Mouse (Mus musculus): ENCODE results near the gene Rxrb.

The Rxrb gene

DNA sequence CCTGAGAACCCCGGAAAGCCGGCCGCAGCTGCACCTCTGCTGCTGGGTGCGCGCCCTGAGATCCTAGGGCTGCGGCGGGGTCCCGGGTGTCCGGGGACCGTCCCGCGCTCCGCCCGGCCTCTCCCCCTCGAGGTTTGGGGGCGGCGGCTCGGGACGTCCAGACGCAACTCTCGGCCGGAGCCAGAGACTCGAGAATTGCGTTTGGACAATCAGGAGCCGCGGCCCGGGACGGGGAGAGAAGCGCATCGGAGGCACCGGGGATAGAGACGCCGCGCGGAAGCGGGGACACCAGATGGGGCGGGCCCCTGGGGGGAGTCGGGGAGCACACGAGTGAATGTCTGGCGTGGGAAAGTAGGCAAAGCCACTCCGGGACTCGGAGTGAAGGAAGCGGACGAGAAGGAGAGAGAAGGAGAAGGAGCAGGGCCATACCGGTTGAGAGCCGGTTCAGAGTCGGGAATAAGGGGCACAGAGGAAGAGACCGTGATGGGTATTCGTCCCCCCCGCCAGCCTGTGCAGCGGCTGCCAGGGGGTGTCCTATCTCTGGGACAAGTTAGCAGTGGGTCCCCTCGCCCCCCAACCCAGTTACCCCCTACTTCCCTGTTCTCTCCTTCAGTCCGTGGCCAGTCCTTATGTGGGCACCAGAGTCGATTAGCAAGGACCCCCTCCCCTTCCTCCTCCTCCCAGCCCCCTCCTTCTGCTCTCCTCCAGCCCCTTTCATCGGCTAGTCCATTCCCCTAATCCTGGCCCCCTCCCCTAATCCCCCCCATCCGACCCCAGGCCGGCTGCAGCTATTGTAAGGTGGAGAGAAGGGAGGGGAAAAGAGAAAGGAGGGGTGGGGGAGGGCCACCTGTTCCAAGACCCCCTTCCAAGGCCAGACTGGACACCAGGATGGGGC lies 6.5 kb upstream of the Rxrb start:
- no peak for DNase-seq (ENCODE audit: extremely low read depth, insufficient read length, low spot score)

DNA sequence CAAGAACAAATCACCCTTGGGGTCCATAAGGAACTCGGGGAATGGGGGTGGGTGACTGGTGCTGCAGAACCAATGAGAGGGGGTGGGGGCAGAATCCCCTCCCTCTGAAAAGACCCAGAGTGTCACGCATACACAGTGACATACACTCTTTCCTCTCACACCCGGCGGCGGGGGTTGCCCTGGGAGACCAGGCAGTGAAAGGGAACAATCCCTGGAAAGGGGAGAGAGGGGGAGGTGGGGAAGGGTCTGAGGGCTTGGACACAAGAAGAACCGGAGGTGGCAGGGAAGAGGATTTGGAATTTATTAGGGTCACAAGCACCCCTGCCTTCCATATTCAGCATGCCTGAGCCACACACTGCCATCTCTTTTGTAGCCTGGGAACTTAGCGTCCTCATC lies 5.9 kb upstream of the Rxrb start:
- DNase-seq (ENCODE audit: extremely low read depth, insufficient read length, low spot score): peak; percentile 15

DNA sequence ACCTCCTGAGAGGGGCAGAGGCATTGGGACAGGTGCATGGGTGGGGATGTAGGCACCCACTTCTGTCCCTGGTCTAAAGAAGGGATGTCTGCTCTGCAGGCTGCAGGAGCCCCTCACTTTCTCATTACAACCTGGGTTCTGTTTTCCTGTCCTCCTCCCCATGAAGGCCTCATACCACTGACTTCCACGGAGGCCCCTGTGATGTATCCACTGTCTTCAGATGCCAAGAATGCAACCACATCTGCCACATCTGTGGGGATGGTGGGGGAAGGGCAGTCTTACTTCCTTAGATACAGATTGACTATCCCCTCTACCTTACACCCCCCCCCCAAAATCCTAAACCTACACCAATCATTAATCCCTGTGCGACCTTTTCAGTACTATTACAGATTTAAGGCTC lies 5.4 kb upstream of the Rxrb start:
- DNase-seq (ENCODE audit: extremely low read depth, insufficient read length, low spot score): peak; percentile 23

DNA sequence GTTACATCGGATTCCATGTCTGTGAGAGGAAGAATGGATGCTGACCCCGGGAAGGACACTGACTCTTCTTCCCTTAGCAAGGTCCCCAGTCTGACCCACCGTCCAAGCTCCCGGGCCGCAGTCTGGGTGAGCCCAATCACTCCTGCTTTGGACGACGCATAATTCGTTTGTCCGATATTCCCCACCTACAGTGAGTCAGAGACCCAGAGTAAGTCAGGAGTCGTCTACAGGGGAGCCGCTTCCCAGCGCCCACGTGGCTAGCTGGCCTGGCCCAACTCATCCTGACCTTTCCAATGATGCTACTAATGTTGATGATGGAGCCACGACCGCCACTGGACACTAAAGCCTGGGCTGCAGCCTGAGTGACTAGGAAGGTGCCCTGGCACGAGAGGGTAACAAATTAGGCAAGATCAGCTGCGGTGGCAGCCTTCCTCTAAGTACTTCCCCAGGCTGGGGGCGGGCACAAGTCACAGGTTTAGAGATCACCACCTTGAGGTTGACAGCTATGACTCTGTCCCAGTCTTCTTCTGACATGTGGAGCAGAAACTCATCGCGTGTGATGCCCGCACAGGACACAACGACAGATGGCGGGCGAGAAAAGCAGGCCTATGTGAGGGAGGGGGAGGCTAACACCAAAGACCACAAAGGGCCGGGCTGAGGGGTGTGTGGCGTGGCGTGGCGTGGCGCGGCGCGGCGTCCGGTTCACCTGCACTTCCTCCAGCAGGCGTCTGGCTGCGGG lies 4.5 kb upstream of the Rxrb start:
- DNase-seq (ENCODE audit: extremely low read depth, insufficient read length, low spot score): peak; percentile 35

DNA sequence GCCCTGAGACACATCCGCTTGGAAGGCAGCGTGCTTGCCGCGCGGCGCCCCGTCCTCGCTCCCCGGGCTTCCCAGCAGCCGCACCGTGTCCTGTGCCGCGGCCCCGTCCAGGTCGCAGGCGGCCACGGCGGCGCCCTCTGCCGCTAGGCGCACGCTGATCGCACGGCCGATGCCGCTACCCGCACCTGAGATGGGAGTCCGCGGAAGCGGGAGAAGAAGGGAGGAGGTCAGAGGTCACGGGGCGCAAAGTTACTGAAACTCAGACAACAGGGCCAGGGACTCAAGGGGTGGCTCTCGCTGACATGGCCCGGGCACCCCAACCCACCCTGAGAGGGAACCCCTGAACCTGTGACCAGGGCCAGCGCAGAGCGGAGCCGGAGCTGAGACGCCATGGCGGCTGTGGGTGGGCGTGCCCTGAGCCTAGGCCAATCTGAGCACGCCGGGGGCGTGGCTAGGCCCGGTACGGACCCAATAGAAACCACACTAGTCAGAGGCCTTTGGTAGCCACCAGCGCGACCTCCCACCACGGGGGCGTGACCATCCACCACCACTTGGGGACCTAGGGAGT lies 3.9 kb upstream of the Rxrb start, which contains the start of gene H2-Ke6:
Gene H2-Ke6 (minus strand): TSS at position 405 of the 568 bp plus-strand sequence.
- peak; percentile 32 for DNase-seq (ENCODE audit: extremely low read depth, insufficient read length, low spot score)

DNA sequence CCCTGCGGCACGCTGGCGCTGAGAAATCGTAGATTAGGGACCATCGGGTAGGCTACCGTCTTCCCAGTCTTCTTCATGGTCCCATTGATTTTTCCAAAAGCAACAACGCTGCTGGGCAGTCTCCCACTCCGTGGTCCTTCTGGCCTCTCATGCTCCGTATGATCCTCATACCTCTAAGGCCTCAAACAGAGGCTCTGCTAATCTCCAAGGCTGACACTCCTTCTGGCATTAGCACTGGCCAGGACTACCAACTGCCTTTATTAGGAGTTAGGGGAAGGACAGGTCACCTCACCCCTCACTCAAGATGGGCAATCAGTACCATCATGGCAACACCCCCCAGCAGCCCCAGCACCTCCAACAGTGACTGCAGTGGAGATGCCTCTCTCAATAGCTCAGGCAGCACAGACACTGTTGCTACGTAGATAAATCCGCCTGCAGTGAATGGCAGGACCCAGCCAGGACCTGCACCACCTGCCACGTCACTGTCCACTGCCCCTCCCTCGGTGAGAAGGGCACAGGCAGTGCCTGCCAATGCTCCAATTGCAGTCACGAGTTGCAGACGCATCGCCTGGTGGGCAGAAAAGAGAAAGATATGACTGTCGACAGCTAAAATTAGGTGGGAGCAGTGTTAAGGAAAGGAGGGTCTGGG lies 3.0 kb upstream of the Rxrb start:
- no peak for DNase-seq (ENCODE audit: extremely low read depth, insufficient read length, low spot score)

DNA sequence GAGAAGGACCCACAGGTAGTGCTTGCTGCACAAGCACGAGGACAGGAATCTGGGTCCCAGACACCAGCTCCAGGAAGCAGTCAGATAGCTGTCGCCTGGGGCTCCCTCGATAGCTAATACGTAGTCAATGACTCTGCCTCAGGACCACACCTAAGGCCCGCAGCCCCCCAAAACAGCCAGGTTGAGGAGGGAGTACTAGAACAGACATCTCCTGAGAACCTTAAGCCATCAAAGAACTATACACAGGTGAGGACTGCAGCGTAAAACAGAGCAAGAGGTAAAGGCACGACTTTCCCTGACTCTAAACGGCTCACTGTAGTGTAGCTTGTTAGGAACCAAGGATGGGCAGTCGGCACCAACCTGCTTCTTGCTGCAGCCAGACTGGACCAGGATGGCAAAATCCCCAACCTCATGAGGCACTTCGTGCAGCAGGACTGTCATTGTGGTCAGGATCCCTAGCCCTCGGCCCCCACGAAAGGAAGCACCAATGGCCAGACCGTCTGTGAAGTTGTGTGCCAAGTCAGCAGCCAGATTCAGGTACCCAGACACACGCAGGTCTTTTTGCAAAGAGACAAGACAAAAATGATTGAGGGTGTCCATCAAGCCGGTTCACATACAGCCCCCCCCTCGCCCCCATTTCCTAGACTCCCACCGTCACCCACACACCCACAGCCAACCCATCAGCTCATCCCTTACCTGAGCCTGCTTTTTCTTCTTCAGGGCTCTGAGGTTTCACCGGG lies 2.3 kb upstream of the Rxrb start:
- DNase-seq (ENCODE audit: extremely low read depth, insufficient read length, low spot score): no peak

DNA sequence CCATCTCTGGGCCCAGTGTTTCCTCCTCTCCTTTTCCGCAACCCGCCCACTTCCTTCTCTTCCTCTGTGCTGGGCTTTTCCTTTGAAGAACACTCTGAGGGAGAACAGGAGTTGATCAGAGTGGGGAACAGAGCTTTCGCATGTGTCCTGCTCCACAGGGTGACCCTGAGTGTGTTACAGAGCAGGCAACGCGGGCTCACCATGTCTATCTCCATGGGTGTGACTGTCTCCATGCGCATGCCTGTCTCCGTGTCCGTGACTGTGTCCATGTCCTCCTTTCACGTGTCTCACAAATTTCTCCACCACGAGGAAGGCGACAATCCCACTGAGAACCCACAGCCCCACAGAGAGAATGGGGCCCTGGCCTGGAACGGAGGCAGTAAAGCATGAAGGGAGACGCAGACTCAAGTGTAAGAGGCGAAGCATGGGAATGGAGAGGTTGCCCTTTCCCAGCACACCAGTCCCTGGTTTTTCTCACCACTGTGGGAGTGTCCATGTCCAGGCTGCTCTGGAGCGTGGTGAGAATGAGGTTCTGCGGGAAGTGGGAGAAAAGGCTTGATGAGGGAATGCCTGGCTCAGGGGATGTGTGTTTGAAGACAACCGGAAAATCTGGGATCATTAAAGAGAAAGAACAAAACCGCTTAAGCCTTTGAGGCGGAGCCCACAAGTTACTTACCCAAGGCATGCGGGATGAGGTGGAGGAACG lies 1.6 kb upstream of the Rxrb start:
- DNase-seq (ENCODE audit: extremely low read depth, insufficient read length, low spot score): no peak

DNA sequence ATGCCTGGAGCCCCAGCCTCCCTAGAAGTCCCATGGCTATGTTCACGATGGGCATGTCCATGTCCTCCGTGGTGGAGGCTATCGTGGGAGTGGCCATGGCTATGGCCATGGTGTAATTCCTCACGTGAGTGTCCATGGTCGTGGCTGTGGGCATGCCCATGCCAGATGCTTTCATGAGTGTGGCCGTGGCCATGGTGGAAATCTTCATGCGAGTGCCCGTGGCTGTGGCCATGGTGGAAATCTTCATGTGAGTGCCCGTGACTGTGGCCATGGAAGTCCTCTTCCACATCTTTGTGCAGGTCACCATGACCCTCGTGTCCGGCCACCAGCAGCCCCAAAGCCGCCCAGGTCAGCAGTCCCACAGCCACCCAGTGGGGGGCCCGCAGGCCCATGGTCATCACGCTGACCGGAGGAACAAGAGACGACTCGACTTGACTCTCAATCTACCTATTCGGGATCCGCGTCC lies 718 bp upstream of the Rxrb start:
- DNase-seq (ENCODE audit: extremely low read depth, insufficient read length, low spot score): no peak

DNA sequence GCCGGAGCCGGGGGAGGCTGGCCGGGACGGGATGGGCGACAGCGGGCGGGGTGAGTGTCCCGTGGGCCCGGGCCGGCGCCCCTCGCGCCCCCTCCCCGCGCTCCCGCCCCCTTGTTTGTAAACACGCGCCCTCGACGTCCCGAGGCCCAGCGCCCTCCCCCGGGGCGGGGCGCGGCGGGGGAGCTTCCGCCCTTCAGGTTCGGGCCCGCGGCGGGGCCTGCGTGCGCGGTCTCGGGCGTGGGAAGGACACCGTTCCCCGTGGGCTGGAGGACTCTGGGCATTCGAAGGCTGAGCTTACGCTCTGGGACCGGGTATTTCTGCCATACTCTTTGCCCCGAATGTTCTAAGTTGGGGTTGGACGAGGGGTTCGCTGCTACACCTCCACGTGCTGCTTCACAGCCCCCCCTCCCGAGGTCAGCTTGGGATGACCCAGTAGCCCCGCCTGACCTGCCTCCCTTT lies 591 bp downstream of the Rxrb start:
- DNase-seq (ENCODE audit: extremely low read depth, insufficient read length, low spot score): peak; percentile 84

DNA sequence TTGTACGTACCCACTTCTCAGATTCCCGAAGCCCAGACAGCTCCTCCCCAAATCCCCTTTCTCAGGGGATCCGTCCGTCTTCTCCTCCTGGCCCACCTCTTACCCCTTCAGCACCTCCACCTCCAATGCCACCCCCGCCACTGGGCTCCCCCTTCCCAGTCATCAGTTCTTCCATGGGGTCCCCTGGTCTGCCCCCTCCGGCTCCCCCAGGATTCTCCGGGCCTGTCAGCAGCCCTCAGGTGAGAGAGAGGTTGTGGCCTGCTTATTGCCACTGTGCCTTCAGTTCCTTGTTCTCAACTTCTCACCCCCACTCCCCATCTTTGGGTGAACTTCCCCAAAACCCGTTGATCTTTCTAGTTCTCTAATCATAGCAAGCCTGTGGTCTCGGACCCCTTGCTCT lies 1.2 kb downstream of the Rxrb start:
- no peak for DNase-seq (ENCODE audit: extremely low read depth, insufficient read length, low spot score)

DNA sequence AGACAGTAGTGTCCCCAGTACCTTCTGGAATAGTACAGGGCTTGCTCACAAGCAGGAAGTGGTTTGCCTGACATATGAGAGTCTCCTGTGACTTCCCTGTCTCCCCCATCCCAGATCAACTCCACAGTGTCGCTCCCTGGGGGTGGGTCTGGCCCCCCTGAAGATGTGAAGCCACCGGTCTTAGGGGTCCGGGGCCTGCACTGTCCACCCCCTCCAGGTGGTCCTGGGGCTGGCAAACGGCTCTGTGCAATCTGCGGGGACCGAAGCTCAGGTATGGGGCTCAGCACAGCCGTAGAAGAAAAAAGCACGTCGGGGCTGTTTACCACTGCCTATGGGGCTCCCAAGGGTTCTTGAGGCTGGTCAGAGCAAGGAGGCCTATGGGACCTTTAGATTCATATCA lies 1.8 kb downstream of the Rxrb start:
- no peak for DNase-seq (ENCODE audit: extremely low read depth, insufficient read length, low spot score)

DNA sequence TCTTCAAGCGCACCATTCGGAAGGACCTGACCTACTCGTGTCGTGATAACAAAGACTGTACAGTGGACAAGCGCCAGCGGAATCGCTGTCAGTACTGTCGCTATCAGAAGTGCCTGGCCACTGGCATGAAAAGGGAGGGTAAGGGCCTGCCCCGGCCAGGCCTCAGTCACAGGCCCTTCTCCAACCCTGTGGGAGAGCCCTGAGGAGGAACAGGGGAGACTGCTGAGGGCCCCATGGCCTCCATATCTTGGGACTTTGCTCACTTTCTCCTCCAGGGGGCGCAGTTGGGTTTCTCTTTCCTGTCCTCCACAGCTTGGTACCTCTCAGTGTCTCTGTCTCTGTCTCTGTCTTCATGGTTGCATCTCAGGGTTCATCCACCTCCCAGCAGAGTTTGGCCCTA lies 2.5 kb downstream of the Rxrb start:
- DNase-seq (ENCODE audit: extremely low read depth, insufficient read length, low spot score): peak; percentile 53

DNA sequence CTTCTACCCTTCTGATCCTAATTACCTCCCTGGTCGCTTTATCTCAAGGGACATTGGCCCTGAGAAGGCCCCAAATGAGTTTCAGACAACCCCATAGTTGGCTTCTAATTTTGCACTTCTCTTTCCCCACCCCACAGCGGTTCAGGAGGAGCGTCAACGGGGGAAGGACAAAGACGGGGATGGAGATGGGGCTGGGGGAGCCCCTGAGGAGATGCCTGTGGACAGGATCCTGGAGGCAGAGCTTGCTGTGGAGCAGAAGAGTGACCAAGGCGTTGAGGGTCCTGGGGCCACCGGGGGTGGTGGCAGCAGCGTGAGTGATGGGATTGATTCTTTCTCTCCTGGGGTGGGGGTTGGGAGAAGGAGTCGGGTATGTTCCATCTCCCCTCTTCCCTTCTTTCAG lies 3.9 kb downstream of the Rxrb start:
- peak; percentile 2 for DNase-seq (ENCODE audit: extremely low read depth, insufficient read length, low spot score)

DNA sequence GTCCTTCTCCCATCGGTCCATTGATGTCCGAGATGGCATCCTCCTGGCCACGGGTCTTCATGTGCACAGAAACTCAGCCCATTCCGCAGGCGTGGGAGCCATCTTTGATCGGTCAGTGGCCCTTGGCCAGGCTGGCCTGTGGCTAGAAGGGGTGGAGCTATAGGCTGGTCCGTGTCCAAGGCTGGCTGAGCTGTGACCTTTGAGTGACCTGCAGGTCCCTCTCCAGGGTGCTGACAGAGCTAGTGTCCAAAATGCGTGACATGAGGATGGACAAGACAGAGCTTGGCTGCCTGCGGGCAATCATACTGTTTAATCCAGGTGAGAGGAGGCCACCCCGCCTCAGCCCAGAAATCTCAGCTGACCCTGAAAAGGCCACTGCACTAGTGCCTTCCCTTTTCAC lies 5.0 kb downstream of the Rxrb start:
- no peak for DNase-seq (ENCODE audit: extremely low read depth, insufficient read length, low spot score)

DNA sequence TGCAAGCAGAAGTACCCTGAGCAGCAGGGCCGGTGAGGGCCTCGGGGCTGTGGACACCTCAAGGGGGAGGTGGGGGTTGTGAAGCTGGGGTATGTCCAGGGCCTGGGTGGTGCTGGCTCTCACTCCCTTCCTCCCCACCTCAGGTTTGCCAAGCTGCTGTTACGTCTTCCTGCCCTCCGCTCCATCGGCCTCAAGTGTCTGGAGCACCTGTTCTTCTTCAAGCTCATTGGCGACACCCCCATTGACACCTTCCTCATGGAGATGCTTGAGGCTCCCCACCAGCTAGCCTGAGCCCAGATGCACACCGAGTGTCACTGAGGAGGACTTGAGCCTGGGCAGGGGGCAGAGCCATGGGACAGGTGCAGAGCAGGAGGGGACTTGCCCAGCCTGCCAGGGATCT lies 5.6 kb downstream of the Rxrb start:
- DNase-seq (ENCODE audit: extremely low read depth, insufficient read length, low spot score): peak; percentile 3

DNA sequence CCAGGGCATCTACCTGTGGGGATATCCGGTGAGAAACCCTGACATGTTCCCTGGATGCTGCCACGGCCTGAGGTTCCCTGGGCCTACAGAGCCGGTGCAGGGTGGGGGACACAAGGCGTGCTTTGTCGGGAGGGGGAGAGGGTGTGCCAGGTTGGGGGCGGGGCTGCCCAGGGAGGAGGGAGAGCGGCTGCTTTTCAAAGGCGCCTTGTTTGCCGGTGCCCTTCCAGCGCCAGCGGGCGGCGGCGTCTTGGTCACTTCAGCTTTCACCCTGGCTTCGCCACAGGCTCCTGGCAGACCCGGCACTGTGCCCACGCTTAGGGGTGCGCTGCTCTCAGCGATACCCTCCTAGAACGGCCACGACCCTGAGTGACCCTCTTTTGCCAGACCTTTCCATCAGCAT lies 6.8 kb downstream of the Rxrb start:
- DNase-seq (ENCODE audit: extremely low read depth, insufficient read length, low spot score): no peak

DNA sequence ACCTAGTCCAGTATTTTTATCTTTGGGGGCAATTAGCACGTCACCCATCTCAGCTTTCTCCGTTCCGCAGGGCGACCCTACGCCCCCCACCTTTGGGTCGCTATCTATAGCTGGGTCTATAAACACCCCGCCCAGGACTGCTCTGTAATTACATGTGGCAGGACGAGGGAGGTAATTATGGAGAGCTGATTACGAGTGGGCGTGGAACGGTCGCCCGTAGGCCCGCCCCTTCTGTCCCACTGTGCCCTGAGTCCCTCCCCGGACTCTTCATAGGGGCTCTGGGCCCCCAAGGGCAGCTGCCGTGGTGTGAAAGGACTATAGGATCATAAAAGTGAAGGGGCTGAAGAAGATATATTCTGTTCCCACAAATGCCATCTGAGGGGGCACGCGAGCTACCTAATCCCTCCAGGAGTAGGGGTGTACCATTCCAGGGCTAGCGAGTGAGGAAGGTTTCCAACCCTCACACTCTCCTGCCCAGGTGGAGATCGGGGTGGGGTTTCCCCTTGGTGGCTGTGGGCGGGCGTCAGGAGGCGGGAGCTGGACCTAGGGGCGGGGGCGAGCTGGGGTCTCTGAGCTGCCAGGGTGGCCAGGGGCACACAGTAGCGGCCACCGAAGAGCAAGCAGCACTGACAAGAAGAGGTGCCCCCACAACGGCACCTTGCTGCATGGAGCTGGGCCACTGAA lies 7.4 kb downstream of the Rxrb start, which contains the start of gene Col11a2:
Gene Col11a2 (plus strand): TSS at position 560 of the 684 bp plus-strand sequence.
- no peak for DNase-seq (ENCODE audit: extremely low read depth, insufficient read length, low spot score)

Measured in 3134 (cell line).